Mouse (Mus musculus): ENCODE data around the gene Scamp3. TPM values are rescaled to one million over a fixed set of nuclear protein-coding genes. Genes with fewer than 3 reads are reported as not detected.

Gene Scamp3
- polyA plus RNA-seq (2017; shearing (Covaris generic)): 291 TPM

DNA sequence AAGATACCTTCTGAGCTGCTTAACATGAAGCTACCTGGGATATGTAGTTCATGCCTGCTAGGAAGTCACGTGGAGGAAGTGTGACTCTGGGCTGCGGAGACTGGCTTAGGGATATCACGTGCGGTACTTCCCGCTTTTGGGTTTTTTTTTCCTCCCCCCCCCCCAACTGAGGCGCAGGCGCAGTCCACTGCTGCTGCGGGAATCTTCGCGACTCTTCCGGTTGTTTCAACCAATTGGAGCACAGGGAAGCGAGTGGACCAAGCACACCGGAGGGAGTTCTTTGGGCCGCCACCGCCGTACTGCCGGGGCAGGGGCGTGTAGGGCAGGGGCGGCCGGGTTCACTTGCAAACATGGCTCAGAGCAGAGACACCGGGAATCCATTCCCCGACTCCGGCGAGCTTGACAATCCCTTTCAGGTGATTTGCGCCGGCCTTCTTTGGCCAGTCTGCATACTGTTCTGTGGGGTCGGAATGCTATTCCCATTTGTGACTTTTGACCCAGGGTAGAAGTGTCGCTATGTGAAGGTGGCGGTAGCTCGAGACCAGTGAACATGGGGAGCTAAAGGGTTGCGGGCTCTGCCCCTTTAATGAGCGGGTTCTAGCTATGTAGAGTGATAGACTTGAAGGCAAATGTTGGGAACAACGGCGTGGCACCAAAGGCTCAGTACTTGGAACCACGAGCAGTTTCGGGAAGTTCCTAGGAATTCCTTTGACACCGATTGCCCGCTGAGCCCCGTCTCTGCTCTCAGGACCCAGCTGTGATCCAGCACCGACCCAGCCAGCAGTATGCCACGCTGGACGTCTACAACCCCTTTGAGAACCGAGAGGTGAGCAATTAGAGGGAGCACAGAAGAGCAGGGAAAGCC is at the start of gene Scamp3:
TSS of gene Scamp3 (plus strand) at position 232 of the 865 bp plus-strand sequence.

DNA sequence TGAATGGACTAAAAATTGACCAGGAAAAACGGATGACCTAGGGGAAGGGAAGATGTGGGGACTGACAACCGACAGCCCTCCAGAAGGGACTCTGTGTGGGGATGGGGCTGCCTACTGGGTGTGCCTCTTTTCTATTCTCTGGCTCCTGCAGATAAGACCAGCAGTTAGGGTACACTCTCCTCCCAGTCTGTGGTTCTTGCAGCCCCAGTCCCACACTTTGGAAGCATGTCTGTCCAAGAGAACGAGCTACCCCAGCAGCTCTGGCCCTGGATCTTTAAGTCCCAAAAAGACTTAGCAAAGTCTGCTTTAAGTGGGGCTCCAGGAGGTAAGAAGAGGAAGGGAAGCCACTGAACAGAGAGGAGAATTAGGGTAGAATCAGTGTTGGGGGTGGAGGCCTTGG is 41.3 kb upstream of the Scamp3 start, which contains the start of gene Pklr:
TSS of gene Pklr (plus strand) at position 185 of the 400 bp plus-strand sequence.

DNA sequence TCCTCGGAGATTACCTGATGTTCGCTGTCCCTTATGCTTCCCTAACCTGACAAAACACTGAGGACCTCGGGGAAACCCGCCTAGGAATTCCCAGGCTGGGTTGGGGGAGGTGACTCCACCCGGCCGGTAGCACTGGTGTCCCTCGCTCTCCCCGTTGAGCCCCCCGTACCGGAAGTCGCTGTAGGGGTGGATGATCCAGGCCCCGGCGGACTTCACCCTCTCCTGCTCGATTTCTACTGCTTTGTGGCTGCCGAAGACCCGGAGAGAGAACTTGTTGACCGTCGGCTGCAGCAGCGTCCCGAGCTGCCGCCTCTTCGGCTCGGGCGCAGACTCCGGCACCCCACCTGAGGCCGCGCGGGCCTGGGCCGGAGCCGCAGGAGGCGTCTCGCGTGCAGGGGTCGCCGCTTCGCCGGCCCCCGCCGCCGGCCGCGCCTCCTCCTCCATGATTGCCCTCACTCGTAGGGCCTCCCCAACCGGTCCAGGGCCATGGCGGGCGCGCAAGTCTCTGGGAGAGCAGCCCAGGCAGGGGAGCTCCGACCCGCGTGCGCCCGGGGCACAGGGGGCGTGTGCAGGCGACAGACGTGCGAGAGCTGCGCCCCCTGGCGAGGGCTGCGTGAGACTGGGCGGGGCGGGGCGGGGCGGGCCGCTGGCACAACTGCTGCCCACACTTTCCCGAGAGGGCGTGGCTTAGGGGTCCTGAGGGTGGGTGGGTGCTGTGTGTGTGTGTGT is 17.5 kb upstream of the Scamp3 start, which contains the start of gene Hcn3:
TSS of gene Hcn3 (minus strand) at position 581 of the 729 bp plus-strand sequence.

DNA sequence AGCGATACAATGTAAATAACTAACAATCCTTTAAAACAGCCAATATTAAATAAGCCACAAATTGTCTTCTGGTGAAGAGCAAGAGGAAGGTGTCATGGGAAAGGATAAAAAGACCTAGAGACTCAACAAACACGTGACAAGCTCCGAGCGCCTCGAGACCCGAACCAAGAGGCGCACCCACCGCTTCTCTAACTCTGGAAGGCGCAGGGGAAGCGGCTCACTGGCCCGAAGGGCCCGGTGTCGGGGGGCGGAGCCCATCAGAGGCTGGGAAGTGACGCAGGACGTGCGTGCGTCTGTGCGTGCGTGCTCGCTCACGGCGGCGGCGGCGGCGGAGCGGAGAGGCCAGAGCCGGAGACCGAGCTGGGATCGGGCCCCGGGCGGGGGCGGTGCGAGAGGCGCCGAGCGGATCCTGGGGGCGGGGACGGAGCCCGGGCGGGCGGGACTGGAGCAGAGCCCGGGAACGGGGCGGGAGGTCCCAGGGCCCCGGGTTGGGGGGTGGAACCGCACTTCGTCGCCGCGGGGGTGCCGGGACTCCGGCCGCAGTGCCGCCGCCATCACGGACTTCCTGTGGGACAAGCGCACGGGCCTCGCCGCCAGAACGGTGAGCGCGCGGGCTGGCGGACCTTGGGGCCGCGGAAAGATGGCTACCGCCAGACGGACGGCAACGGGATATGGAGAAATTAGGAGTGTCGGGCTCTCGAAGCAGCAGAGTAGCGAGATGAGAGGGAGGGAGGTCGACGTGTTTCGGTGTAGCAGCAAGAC is 12.6 kb upstream of the Scamp3 start, which contains the start of gene Clk2:
TSS of gene Clk2 (plus strand) at position 290 of the 762 bp plus-strand sequence.

DNA sequence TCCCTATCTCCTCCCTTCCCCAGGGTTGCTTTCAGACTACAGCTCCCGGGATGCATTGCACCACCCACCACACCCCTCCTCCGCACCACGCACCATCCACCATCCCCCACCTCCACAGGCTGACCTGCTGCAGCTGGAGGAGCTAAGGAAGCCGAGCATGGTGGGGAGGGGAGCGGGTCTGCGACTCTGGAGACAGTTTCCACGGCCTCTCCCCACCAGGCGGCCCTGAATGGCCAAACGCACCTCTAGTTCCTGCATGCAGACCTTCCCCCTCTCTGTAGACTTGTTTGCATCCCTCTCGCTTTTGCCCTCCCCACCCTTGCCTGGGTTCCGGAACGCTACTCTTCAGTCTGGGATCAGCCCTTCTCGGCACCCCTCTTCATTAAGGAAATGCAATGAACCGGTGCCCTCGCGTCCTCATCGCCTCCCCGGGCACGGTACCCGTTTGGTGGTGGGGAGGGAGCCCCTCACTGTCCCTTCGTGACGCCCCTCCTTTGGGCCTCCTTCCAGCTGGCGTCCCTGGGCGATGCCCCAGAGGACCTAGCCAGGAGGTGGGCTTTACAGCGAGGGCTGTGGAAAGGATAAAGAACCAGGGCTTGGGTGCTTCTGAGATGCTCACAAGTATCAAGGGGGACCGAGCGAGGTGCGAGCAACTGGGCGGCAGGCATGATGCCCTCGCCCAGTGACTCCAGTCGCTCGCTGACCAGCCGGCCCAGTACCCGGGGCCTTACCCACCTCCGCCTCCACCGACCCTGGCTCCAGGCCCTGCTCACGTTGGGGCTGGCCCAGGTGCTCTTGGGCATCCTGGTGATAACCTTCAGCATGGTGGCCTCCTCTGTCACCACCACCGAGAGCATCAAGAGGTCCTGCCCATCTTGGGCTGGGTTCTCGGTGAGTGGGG is 6.0 kb downstream of the Scamp3 start, which contains the start of gene Fam189b:
TSS of gene Fam189b (plus strand) at position 86 of the 901 bp plus-strand sequence.

DNA sequence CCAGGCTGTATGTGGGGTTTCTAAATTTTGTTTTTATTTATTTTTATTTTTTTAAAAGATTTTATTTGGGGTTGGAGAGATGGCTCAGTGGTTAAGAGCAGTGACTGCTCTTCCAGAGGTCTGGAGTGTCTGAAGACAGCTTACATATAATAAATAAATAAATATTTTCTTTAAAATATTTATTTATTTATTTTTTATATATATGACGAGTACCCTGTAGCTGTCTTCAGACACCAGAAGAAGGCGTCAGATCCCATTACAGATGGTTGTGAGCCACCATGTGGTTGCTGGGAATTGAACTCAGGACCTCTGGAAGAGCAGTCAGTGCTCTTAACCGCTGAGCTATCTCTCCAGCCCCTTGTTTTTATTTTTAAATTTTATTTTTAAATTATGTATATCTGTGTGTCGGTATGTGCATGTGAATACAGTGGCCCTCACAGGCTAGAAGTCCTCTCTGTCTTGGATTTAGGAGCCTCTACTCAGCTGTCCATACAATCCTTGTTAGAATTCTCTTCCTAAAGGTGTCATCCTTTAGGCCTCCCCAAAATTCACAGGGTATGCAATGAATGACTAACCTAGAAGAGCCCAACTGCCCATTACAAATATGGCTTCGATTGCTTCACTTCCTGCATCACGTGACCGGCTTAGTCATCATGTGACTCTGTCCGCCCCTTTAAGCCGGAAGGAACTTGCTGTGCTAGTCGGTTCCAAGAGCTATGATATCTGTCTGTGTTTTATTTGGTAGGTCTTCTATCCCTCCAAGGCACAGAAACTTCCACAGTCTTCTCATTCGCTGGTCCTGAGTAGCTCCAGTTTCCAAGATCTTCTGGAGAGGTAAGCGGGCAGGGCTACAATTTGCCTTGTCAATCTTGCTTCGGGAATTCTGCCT is 25.2 kb downstream of the Scamp3 start, which contains the start of gene Gba:
TSS of gene Gba (plus strand) at position 676 of the 889 bp plus-strand sequence.

DNA sequence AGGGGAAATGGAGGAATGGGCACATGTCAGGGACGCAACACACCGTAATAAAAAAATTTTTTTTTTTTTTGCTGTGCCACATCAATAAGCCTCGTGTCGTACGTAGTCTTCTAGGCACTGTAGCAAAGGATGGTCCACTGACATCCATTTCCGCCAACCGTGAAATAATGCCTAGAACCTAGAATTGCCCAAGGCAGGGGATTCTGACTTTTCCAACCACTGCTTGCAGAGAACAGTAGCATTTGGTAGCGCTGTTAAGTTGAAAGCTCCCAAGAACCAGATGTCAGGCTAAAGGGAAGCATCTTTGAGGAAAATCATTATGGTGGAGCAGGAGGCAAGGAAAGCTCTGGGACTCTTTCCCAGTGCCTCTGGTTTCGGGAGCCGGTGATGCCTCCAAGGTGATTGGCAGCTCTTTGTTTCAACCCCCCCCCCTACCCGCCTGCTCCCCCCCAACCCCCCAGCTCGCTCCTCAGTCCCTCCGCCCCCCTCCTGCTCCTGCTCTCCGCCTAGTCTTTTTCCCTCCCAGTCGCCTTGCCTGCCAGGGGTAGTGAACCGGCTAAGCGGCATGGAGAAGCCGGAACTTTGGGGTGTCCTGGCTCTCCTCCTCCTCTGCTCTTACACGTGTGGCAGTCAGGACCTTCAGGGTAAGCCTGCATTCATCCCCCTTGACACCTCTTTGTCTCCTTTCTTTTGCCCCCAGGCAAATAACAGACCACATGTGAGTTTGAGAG is 37.6 kb downstream of the Scamp3 start, which contains the start of gene Thbs3:
TSS of gene Thbs3 (plus strand) at position 500 of the 731 bp plus-strand sequence.

DNA sequence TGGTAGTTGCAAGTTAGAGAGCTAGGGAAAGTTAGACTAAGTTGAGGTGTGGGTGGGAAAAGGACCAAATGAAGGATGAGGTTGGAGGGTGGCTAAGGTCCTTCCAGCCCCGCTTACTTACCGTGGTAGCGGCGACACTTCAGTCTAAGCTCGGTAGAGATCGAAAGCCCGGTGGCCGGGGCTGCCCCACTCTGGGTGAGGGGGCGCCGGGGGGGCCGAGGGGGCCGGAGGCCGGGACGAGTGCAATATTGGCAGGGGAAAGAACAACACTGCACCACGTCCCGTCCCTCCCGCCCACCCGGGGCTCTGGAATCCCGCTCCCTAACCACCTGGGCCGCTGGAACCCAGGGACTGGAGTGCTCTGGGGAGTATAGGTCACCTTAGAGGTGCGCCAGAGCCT is 49.6 kb downstream of the Scamp3 start, which contains the start of gene Mtx1:
TSS of gene Mtx1 (minus strand) at position 189 of the 400 bp plus-strand sequence.

DNA sequence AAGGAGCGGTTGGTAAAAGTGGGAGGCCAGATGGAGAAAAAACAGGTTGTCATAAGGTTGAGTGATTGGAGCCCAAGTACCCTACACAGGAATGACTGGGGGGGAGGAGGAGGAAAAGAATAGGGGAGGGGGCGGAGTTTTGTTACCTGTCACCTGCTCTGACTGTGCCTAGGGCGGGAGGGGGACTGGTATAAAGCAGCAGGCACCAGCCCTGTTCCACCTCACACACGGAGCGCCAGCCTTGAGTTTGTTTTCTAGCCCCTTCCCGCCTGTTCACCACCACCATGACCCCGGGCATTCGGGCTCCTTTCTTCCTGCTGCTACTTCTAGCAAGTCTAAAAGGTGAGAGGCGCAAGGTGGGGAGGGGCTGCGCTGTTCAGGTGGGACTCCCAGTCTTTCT is 51.6 kb downstream of the Scamp3 start, which contains the start of gene Muc1:
TSS of gene Muc1 (plus strand) at position 222 of the 400 bp plus-strand sequence.

Other genes with a start within 250 kb of the Scamp3 start
- gene Ash1l, start 226.9 kb upstream of the Scamp3 start, polyA plus RNA-seq (2017; shearing (Covaris generic)): 34.9 TPM
- 171 TPM for gene Dap3, start 226.3 kb upstream of the Scamp3 start, polyA plus RNA-seq (2017; shearing (Covaris generic))
- gene Rusc1, start 84.2 kb upstream of the Scamp3 start, polyA plus RNA-seq (2017; shearing (Covaris generic)): 49.9 TPM
- gene Gm43738, start 76.4 kb upstream of the Scamp3 start, polyA plus RNA-seq (2017; shearing (Covaris generic)): not detected
- gene Fdps, start 75.5 kb upstream of the Scamp3 start, polyA plus RNA-seq (2017; shearing (Covaris generic)): 102 TPM
- not detected for gene Pklr, start 41.3 kb upstream of the Scamp3 start, polyA plus RNA-seq (2017; shearing (Covaris generic))
- 0.73 TPM for gene Hcn3, start 17.3 kb upstream of the Scamp3 start, polyA plus RNA-seq (2017; shearing (Covaris generic))
- gene Clk2, start 12.7 kb upstream of the Scamp3 start, polyA plus RNA-seq (2017; shearing (Covaris generic)): 36.9 TPM
- 230 TPM for gene Fam189b, start 5.7 kb downstream of the Scamp3 start, polyA plus RNA-seq (2017; shearing (Covaris generic))
- 139 TPM for gene Gba, start 25.5 kb downstream of the Scamp3 start, polyA plus RNA-seq (2017; shearing (Covaris generic))
- 2.8 TPM for gene Thbs3, start 37.7 kb downstream of the Scamp3 start, polyA plus RNA-seq (2017; shearing (Covaris generic))
- 120 TPM for gene Mtx1, start 49.6 kb downstream of the Scamp3 start, polyA plus RNA-seq (2017; shearing (Covaris generic))
- gene Muc1, start 51.6 kb downstream of the Scamp3 start, polyA plus RNA-seq (2017; shearing (Covaris generic)): 2.7 TPM
- 285 TPM for gene Krtcap2, start 68.5 kb downstream of the Scamp3 start, polyA plus RNA-seq (2017; shearing (Covaris generic))
- 5.0 TPM for gene Trim46, start 68.8 kb downstream of the Scamp3 start, polyA plus RNA-seq (2017; shearing (Covaris generic))
- 99.0 TPM for gene Dpm3, start 81.9 kb downstream of the Scamp3 start, polyA plus RNA-seq (2017; shearing (Covaris generic))
- gene Slc50a1, start 93.1 kb downstream of the Scamp3 start, polyA plus RNA-seq (2017; shearing (Covaris generic)): 249 TPM
- not detected for gene Efna1, start 103.7 kb downstream of the Scamp3 start, polyA plus RNA-seq (2017; shearing (Covaris generic))
- gene Efna3, start 145.5 kb downstream of the Scamp3 start, polyA plus RNA-seq (2017; shearing (Covaris generic)): not detected
- 0.62 TPM for gene Efna4, start 160.6 kb downstream of the Scamp3 start, polyA plus RNA-seq (2017; shearing (Covaris generic))
- 14.5 TPM for gene Adam15, start 172.5 kb downstream of the Scamp3 start, polyA plus RNA-seq (2017; shearing (Covaris generic))
- gene Dcst2, start 184.5 kb downstream of the Scamp3 start, polyA plus RNA-seq (2017; shearing (Covaris generic)): 0.28 TPM
- gene Dcst1, start 187.8 kb downstream of the Scamp3 start, polyA plus RNA-seq (2017; shearing (Covaris generic)): 0.27 TPM
- gene Zbtb7b, start 217.3 kb downstream of the Scamp3 start, polyA plus RNA-seq (2017; shearing (Covaris generic)): 74.9 TPM
- gene Lenep, start 225.3 kb downstream of the Scamp3 start, polyA plus RNA-seq (2017; shearing (Covaris generic)): not detected
- 66.1 TPM for gene Flad1, start 234.4 kb downstream of the Scamp3 start, polyA plus RNA-seq (2017; shearing (Covaris generic))
- 29.8 TPM for gene Cks1b, start 240.9 kb downstream of the Scamp3 start, polyA plus RNA-seq (2017; shearing (Covaris generic))
- gene Shc1, start 241.0 kb downstream of the Scamp3 start, polyA plus RNA-seq (2017; shearing (Covaris generic)): 86.1 TPM

Data from activated CD4-positive, CD25-positive, alpha-beta regulatory T cell, adult 9 weeks (primary cell).